Mouse (Mus musculus) cerebellum, adult 2 months (tissue): ENCODE data around the gene Hnrnph1.

Experiments used
- CTCF ChIP-seq: fragments of 200-500 bp; IDR thresholded peaks from 2 replicates; pipeline ENCODE4 v1.5.1; 2011; ENCODE audit warnings: low read depth, mild to moderate bottlenecking, control low read depth, low read length, moderate library complexity, borderline replicate concordance; ENCODE audit not compliant: insufficient read depth
- POLR2A ChIP-seq: fragments of 200-500 bp; IDR thresholded peaks from 2 replicates; pipeline ENCODE4 v1.6.1; 2011; ENCODE audit warnings: low read length, control low read depth, borderline replicate concordance; ENCODE audit not compliant: insufficient read depth

GRCm38 (mm10) chr11:50432069-50432440 lies 55.3 kb downstream of the Hnrnph1 start:
- TF ChIP-seq POLR2A = no peak
- no peak for TF ChIP-seq CTCF
